Mouse (Mus musculus) cerebellum, adult 2 months (tissue): ENCODE results near the gene Adgrf1. TPM values are rescaled to one million over a fixed set of nuclear protein-coding genes. Genes with fewer than 3 reads are reported as not detected.

Experiments
- DNase-seq, 2 experiments: peaks; one replicate each; pipeline ENCODE4 v3.0.0; 2021
- H3K27ac ChIP-seq: fragments of 200-500 bp; 2 replicates; pipeline ENCODE4 v1.5.1; 2012; ENCODE audit warnings: low read length, control low read depth, inconsistent platforms; ENCODE audit not compliant: insufficient read depth
- H3K27me3 ChIP-seq: fragments of 200-500 bp; 2 replicates; pipeline ENCODE4 v1.6.1; 2012; ENCODE audit warnings: inconsistent platforms, mild to moderate bottlenecking, low read length, moderate library complexity; ENCODE audit not compliant: control insufficient read depth, insufficient read depth
- H3K4me1 ChIP-seq: fragments of 200-500 bp; 2 replicates; pipeline ENCODE4 v1.6.1; 2011; ENCODE audit warnings: low read length; ENCODE audit not compliant: control insufficient read depth, insufficient read depth
- H3K4me3 ChIP-seq: fragments of 200-500 bp; replicated peaks from 2 replicates; pipeline ENCODE3; 2011; ENCODE audit warnings: mild to moderate bottlenecking, low read depth, low read length, control low read depth; ENCODE audit not compliant: insufficient read depth
- CTCF ChIP-seq: fragments of 200-500 bp; IDR thresholded peaks from 2 replicates; pipeline ENCODE4 v1.5.1; 2011; ENCODE audit warnings: low read depth, mild to moderate bottlenecking, control low read depth, low read length, moderate library complexity, borderline replicate concordance; ENCODE audit not compliant: insufficient read depth
- POLR2A ChIP-seq: fragments of 200-500 bp; IDR thresholded peaks from 2 replicates; pipeline ENCODE4 v1.6.1; 2011; ENCODE audit warnings: low read length, control low read depth, borderline replicate concordance; ENCODE audit not compliant: insufficient read depth
- WGBS: fragments of 180-500 bp; shearing (Covaris S2); methylation state at CpG from one replicate; pipeline ENCODE4 v1.1.7; 2018; 5-methylcytosine and 5-hydroxymethylcytosine counted together
- polyA plus RNA-seq: library from polyadenylated mRNA; depleted of rRNA; stranded (reverse); fragments of >200 nt; gene quantifications from 2 replicates; pipeline ENCODE4 v1.2.3, GENCODE M21; 2012

The Adgrf1 gene
- polyA plus RNA-seq, 1 experiment: not detected

DNA sequence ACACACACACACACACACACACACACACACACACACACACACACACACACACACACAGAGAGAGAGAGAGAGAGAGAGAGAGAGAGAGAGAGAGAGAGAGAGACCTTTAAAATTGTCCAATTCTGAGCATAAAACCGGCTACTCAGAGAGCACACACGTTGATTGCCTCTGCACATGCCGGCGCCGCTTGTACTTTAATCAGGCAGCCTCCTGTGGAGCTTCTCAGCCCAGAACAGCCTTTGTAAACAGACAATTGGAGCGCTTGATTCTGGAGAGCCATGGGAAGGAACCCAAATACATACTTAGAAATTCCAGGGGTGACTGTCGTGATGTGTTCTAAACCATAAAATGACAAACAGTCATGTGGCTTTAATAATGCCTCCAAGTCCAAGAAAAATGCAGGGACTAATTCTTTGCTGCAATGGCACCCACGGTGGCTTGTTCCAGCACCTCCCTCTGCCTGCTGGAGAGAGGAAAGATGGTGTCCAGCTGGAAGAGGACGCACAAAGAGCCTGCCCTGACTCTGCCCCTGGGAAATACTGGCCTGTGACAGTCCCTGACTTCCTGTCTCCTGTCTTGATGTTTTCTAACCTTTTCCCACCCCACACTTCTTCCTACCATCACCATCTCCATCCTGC, 87.9 kb downstream of the Adgrf1 start:
- no peak for DNase-seq
- TF ChIP-seq CTCF (no peak), POLR2A (no peak)
- no peaks in the 10 kb centered on the region for H3K4me1 ChIP-seq
- H3K27ac ChIP-seq: no peak overlapping the region
- no peak overlapping the region for H3K4me3 ChIP-seq
- WGBS: 5% methylated on average over 9 of the region's 9 CpGs
- H3K27me3 ChIP-seq: no peaks in the 10 kb centered on the region

DNA sequence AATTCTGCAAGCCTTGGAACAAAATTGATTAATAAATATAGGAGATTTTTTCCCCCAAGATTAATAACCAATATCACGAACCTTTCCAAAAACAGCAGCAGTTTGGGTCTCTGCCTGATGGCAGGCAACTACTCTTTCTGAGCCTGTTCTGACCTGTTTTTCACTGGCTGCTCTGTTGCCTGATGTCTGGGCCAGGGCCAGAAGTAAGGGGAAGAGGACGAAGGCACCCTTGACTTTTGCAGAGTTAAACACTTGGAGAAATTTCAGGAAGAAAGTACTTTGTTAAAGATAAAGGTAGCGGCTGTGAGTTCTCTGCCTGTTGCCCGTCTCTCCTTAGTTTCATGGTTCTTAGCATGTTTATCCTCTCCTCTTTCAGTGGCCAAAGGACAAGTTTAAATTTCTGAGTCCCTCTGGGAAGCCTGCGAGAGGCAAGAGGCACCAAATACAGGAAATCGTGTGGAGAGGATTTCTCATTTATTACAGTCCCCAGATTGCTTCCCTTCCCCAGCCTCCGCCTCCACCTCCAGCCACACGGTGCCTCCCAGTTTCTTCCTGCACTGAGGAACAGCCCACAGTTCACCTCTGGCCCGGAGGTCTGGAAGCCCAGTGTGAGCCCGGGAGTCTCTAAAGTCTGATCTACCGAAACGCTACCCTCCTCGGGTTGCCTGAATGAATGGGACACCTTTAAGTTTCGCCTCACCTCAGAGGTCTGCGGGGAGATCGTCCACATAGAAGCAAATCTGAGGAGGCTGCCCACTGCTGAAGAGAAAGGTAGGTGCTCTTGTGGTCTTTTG, 89.9 kb downstream of the Adgrf1 start, which contains the start of gene Adgrf5:
TSS of gene Adgrf5 (plus strand) at position 626 of the 794 bp plus-strand sequence.
- Histone ChIP-seq H3K27me3 (no peaks in the 10 kb centered on the region), H3K4me3 (peak within 1 kb of the TSS; percentile 4), H3K27ac (peak within 1 kb of the TSS; percentile 30; the same call in 1 of the 2 replicates), H3K4me1 (no peaks in the 10 kb centered on the region)
- DNase-seq: no peak
- TF ChIP-seq CTCF (no peak), POLR2A (no peak)
- WGBS: 64% methylated on average over 16 of the region's 16 CpGs

DNA sequence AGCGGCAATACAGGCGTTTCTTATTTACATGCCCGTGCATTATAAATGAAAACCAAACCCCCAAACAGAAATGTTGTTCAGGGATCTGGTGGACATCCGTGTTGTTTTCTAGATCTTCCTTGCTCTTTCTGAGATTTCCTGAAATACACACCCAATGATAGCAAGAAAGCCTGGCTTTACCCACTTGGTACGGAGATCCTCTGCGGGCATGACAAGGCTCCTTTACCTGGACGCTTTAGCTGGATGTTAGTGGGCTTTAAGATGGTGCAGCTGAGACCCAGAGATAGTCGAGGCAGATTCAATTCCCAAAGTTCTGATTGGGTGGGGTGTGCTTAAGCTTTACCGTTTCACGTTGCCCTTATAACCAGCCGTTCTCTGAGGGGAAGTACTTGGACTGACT, 90.9 kb downstream of the Adgrf1 start:
- DNase-seq: no peak
- Histone ChIP-seq H3K27me3 (no peaks in the 10 kb centered on the region), H3K4me3 (no peak overlapping the region), H3K4me1 (no peaks in the 10 kb centered on the region), H3K27ac (peak overlapping the region; percentile 30; the same call in 1 of the 2 replicates)
- 85% methylated on average over 11 of the region's 11 CpGs for WGBS
- no peak for TF ChIP-seq POLR2A
- TF ChIP-seq CTCF: no peak

DNA sequence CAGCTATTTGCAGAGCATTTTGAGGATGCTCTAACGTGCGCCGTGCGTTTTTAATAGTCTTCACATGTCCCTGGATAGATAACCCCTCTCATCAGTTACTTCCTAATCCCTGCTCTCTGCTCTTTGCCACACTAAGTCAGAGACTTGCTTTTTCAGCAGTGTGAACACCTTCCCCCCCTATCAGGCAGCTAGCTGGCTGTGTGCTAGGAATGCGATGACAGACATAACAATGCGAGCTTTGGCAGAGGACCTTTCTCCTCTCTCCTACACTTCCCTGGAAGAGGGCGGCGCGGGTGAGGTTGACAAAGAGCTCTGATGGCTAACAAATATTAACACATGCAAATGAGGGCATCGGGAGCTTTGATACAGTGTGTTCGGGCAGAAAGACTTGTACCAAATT, 92.2 kb downstream of the Adgrf1 start:
- no peak overlapping the region for H3K4me3 ChIP-seq
- no peak for DNase-seq
- 68% methylated on average over 11 of the region's 11 CpGs for WGBS
- no peaks in the 10 kb centered on the region for H3K27me3 ChIP-seq
- H3K27ac ChIP-seq: no peak overlapping the region
- no peaks in the 10 kb centered on the region for H3K4me1 ChIP-seq
- no peak for TF ChIP-seq POLR2A
- TF ChIP-seq CTCF: no peak

DNA sequence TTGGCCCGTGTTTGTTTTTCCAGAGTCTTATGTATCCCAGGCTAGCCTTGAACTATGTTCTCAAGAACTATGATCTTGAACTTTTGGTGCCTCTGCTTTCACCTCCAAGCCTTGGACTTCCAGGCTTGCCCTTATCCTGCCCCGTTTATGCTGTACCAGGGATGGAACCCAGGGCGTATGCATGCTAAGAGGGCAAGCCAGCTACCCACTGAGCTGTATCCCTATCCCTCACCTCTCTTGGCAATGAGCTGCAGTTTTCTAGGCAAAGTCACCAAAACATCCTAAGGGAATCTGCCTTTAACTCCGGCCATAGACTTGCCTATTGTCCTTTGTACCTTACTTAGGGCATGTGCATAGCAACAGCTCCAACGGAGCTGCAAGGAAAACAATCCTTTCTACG, 92.8 kb downstream of the Adgrf1 start:
- Histone ChIP-seq H3K27me3 (no peaks in the 10 kb centered on the region), H3K27ac (no peak overlapping the region), H3K4me3 (no peak overlapping the region), H3K4me1 (no peaks in the 10 kb centered on the region)
- TF ChIP-seq POLR2A (no peak), CTCF (no peak)
- no peak for DNase-seq
- 58% methylated on average over 6 of the region's 6 CpGs for WGBS

DNA sequence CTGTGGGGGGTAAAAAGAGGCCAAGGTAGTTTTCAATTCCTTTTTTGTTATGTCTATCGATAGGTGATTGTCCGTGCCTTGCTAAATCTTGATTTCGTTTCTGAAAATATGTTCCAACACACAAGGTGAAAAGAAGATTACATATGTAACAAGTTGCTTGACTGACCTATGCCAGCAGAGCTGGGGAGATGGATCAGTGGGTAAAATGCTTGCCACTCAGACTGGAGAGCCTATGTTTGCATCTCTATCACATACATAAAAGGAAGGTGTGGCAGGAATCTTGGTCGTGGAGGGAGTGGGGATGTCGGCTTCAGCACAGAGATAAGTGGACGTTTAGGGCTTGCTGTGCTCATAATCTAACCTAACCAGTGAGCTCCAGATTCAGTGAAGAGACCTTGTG, 93.8 kb downstream of the Adgrf1 start:
- DNase-seq: no peak
- no peak for TF ChIP-seq POLR2A
- no peak for TF ChIP-seq CTCF
- no peaks in the 10 kb centered on the region for H3K4me1 ChIP-seq
- H3K27ac ChIP-seq: no peak overlapping the region
- H3K27me3 ChIP-seq: no peaks in the 10 kb centered on the region
- H3K4me3 ChIP-seq: no peak overlapping the region
- 72% methylated on average over 6 of the region's 6 CpGs for WGBS

DNA sequence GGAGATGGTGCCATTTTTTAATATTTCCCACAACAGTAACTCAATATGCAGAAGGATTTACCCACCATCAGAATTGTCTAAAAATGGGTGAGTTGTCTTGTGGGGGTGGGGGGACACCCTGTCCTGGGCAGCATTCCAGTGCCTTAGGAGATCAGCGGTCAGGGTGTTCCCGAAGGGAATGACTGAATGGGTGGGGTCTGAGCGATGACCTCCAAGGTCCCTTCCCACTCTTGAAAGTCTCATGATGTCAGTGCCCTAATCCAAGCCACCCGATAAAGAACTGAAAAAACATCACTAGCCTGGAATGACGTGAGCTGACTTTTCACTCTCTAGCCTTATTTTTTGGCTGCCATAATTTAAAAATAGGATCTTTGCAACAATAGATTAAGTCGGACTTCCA, 95.2 kb downstream of the Adgrf1 start:
- 78% methylated on average over 6 of the region's 6 CpGs for WGBS
- Histone ChIP-seq H3K27me3 (no peaks in the 10 kb centered on the region), H3K27ac (no peak overlapping the region), H3K4me3 (no peak overlapping the region), H3K4me1 (no peaks in the 10 kb centered on the region)
- no peak for DNase-seq
- TF ChIP-seq CTCF (no peak), POLR2A (no peak)

DNA sequence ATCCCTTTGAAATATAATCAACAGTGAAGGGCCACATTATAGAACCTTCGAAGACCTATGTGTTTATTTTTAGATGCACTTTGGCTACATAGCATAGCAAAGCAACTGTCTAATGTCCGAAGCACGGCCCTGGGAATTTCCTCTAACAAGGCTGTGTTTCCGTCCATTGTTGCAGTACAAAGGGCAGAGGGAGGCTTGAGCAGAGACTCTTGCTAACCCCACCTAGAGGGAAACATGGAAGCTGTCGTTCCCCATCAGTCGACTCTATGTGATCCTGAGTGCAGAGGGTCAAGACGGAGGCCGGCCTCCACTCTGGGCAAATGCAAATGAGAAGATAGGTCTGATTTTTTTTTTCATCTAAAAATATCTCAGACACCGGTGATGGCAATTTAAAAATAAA, 96.4 kb downstream of the Adgrf1 start:
- TF ChIP-seq POLR2A (no peak), CTCF (no peak)
- 64% methylated on average over 9 of the region's 9 CpGs for WGBS
- Histone ChIP-seq H3K27me3 (no peaks in the 10 kb centered on the region), H3K4me3 (no peak overlapping the region), H3K27ac (no peak overlapping the region), H3K4me1 (no peaks in the 10 kb centered on the region)
- no peak for DNase-seq
